Mouse (Mus musculus): ENCODE results near the gene Insrr.
"Not testable (repeated sequence)": the region's sequence is repeated elsewhere in the genome, so short reads cannot be mapped to it uniquely, and the experiment has no call there.

- TF ChIP-seq CTCF, EP300 (IDR thresholded peaks at IDR 0.05; ENCODE audit: low read depth): not testable (repeated sequence)
Measured at GRCm38 (mm10) chr3:87824206-87824605, 27.5 kb downstream of the Insrr start, which contains the start of gene Pear1.
